Mouse (Mus musculus) heart, postnatal 14 days (tissue): ENCODE data around the gene Dyx1c1. TPM values are rescaled to one million over a fixed set of nuclear protein-coding genes. Genes with fewer than 3 reads are reported as not detected.

Source experiments
- DNase-seq, 2 experiments: peaks; one replicate each; pipeline ENCODE4 v3.0.0; 2021 to 2022
- intact Hi-C: fragments of 180-260 bp; cut with DNase I; formaldehyde crosslinking; loops from one replicate; pipeline ENCODE4 v1.15.1; 2025
- microRNA-seq, 2 experiments: library from miRNA; unstranded; fragments of <30 nt; microRNA quantifications; one replicate each; pipeline ENCODE4 v1.2.0; 2021 to 2022
- total RNA-seq, 2 experiments: library from RNA; stranded (reverse); gene quantifications; 2 replicates each; pipeline ENCODE4 v1.2.3; 2021

The Dyx1c1 gene
- total RNA-seq, 2 experiments from 2014 or later: 0.17 to 0.72 TPM

GRCm38 (mm10) chr9:73020566-73021097 is 62.0 kb downstream of the Dyx1c1 start:
- intact Hi-C loops: no loop called here
- DNase-seq: no peak

Small RNAs within 50 kb of the gene (microRNA-seq; reads per million reads assigned to microRNA genes)
- 0 reads per million in 2 experiments for gene Gm27353

Other genes with a start within 250 kb of the Dyx1c1 start
- gene Prtg, start 151.9 kb upstream of the Dyx1c1 start, total RNA-seq: under 1 TPM; 0.12 to 0.14 TPM
- gene Pygo1, start 33.1 kb upstream of the Dyx1c1 start, total RNA-seq: 1 to 10 TPM; 8.1 to 9.1 TPM
- under 1 TPM; 0.14 to 0.29 TPM for gene Gm44503, start 67 bp downstream of the Dyx1c1 start, total RNA-seq
- gene Ccpg1os, start 26.6 kb downstream of the Dyx1c1 start, total RNA-seq: 1 to 10 TPM; 3.7 to 5.0 TPM
- gene Ccpg1, start 26.6 kb downstream of the Dyx1c1 start, total RNA-seq: 10 to 100 TPM; 61.8 to 71.3 TPM
- 1 to 10 TPM; 2.6 to 2.8 TPM for gene Pigb, start 81.6 kb downstream of the Dyx1c1 start, total RNA-seq
- 1 to 10 TPM; 5.6 to 6.7 TPM for gene Rab27a, start 86.1 kb downstream of the Dyx1c1 start, total RNA-seq
- gene Khdc3, start 143.1 kb downstream of the Dyx1c1 start, total RNA-seq: under 1 TPM; 0.17 to 0.22 TPM
- gene Gm20509, start 143.7 kb downstream of the Dyx1c1 start, total RNA-seq: not detected
- gene Rsl24d1, start 154.6 kb downstream of the Dyx1c1 start, total RNA-seq: 10 to 100 TPM; 48.5 to 56.0 TPM